Mouse (Mus musculus) urinary bladder, postnatal 14 days (tissue): ENCODE data around the gene Etv4.

ENCODE experiments used
- DNase-seq: peaks from one replicate; pipeline ENCODE4 v3.0.0; 2021; ENCODE audit warnings: low spot score

The Etv4 gene

DNA sequence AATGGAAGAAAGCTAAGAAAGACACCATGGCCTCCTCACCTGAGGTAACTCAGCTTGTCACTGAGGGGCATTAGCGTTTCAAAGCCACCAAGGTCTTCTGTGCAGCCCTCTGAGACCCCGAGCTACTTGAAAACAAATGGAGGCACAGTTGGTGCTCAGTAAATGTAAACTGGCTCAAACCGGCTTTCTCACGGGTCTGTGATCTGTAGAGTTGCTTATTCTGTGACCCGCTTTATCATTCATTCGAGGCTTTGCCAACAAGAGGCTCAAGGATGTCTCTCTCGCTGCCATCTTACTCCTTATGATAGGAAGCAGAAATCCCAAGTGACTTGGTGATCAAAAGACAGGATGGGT lies 658 bp upstream of the Etv4 start:
- no peak for DNase-seq

DNA sequence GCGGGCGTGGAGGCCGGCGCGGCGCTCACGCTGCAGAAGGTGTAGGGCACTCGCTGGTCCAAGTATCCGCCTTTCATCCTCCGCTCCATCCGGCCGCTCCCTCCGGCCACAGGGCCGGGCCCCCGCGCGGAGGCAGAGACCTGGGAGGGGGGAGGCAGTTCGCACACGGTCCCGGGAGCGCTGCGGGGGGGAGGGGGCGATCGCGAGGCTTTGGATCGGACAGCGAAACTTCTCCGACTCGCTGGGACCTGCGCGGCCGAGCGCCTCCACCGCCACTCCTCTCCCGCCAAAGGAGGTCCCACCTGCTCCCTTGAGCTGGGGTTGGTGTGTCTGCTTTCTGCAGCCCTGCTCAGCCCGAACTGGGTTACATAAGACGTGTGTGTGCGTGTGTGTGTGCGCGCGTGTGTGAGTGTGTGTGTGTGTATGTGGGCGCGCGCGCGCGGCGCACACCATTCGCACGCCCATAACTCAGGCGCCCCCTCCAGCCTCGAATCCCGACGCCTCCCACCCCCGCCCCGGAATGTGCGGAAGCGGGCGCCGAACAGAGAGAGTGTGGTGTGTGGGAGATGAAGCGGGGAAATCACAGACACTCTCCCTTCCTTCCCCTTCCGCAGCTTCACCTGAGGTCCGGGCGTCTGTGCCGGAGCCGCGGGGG lies 556 bp downstream of the Etv4 start:
- peak; percentile 12 for DNase-seq

DNA sequence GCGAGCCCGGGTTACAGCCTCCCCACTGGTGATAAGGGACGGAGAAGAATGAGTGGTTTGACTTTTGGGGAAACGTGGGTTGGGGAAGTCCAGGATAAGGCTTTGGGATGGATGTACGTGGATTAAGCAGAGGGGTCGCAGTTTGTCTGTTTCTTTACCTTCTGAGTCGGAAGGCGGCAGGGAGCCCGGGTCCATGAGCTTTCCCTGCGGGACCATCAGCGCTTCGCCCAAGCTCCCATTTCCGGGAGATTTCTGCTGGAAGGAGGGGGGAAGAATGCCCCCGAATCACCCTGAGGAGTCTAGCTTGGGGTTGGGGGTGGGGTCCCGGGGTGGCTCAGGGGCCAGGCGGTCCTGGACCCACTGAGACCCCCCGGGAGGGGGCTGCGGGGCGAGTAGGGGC lies 1.1 kb downstream of the Etv4 start:
- DNase-seq = no peak

DNA sequence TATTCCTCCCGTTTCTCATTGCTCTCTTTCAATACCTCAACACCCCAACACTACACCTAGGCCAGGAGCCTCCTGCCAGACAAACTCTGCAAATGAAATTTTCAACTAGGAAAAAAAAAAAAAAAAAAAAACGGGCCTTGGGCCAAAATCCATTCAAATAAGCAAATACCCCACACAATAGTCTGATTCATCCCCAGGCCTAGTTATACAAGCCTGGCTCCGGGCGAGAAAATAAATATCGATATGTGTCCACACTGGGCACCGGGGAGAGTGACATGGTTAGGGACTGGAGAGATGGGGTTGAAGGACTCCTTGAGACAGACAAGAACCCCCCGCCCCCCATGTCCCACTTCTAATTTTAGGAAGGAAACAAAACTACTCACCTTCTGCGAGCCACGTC lies 1.6 kb downstream of the Etv4 start:
- DNase-seq = no peak

DNA sequence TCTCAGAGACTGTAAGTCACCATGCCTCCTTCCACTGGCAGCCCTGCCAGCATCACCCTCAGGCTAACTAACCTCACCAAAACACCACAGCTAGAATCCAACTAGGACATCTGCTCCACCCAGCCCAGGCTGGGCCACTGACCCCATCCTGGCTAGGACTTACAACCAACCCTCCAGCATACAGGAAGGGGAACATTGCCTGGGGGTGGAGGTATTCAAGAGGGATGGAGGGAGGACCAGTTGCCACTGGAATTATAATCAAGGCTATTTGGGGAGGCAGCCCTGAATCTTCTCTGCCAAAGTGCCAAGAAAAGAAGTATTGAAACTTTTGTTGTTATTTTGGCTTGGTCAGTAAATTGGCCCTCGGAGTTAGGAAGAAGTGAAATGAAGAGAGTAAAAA lies 2.0 kb downstream of the Etv4 start:
- no peak for DNase-seq

DNA sequence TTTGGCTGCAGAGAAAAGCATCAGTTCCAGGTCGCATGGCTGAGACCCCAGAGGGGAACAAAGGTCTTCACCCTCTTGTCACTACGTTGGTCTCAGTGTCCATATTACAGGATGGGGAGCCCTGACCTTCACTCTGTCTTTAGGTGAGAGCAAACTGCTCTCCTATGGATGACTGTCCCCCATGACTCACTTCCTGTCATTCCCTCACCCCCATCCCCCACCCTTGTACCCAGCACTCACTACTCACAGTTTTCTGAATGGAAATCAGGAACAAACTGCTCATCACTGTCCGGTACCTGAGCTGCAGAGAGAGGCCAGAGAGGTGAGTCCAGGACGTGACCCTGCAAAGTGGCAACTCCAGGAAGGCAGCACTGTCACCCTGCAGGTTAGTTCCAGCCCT lies 8.3 kb downstream of the Etv4 start:
- no peak for DNase-seq

DNA sequence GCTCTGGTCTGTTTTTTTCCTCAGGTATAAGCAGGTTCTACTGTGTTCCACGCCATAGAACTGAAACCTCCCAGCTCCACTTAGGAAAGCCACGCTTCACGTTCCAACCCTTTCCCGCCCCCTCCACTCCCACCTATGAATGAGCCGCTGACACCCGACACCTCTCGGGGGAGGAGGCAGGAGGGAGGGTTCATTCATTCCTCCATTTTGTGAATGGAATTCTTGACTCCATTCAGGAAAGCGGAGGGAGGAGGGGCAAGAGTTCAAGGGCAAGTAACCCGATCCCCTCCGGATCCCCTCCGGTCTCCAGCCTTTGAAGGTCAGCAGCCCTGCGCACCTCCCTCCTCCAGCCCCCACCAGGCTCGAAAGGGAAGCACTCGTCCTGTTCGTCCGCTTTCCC lies 12.7 kb downstream of the Etv4 start:
- peak; percentile 55 for DNase-seq

DNA sequence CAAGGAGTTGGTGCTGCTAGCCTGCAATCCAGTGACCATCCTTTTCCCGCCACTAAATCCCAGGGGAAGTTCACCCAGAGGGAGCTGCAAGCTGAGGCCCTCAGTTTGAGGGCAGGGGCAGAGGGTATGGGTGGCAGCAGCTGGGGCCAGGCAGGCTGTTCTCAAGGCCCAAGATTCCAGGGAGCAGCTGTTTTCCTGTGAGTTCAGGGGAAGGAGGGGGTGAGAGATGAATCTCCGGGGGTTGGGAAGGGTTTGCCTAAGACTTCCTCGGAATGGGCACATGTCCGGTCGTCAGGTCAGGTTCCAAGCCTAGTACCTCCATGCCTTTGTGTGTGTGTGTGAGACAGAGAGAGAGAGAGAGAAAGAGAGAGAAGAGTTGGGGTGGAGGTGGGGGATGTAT lies 13.1 kb downstream of the Etv4 start:
- no peak for DNase-seq

DNA sequence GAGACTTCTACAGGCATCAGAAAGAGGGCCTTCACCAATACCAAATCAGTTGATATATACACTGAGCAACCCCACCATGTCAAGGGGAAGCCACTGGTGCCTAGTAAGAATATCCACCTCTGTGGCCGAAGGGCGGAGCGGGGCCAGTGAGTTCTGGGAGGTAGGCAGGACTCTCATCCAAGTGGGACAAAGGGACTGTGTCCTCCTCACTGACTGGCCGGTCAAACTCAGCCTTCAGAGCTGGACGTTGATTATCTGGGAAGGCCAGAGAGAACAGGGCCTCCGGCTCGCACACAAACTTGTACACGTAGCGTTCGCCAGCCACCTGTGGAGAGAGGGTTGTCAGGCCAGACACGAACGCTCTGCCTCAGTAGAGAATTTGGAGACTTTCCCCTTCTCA lies 14.9 kb downstream of the Etv4 start:
- DNase-seq = no peak

DNA sequence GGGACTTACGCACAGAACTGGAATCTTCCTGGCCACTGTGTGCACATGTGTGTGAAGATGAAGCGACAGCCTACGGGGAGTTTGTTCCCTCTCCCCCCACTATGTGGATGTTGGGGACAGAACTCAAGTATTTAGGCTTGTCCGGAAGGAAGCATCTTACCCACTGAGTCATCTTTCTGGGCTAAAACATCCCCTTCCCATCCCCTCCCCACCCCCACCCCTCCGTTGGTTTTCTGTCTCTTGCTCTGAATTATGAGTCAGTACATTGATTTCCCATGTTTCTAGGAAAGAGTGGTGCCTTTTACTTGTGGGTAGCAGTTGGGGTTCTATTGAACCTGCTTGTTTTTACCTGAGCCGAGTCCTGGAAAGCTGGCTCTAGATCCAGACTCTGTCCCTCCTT lies 16.4 kb downstream of the Etv4 start:
- no peak for DNase-seq

DNA sequence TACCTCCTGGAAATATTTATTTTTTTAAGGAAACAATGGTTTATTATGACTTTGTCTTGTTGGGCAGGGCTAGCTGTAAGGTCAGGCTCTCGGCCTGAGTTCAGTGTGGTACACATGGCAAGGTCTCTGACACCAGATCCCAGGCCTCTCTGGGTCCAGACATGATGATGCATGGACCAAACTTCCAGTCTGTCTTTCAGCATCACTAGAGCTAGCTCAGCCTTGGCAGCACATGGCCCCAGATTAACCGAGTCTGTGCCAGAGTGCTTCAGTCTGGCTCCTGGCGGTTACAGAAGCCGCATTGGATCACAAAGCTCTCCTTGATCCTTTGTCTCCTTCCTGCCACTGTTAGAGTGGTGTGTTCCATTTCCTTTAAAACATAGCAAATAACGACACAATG lies 17.8 kb downstream of the Etv4 start:
- DNase-seq = no peak

DNA sequence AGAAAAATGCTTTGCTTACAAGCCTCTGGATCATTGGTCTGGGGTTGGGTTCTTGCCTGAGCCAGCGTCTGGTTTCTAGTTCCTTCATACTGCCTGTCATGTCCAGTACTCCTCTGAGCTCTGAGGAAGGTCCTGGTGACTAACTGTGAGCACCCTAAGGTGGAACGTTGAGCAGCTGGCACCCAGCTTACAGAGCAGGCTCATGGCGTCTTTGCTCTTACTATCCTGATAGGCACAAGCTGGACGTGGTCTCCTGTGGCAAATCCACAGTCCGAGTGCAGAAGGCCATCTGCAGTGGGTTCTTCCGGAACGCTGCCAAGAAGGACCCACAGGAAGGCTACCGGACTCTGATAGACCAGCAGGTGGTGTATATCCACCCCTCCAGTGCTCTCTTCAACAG lies 20.6 kb downstream of the Etv4 start:
- DNase-seq = no peak

DNA sequence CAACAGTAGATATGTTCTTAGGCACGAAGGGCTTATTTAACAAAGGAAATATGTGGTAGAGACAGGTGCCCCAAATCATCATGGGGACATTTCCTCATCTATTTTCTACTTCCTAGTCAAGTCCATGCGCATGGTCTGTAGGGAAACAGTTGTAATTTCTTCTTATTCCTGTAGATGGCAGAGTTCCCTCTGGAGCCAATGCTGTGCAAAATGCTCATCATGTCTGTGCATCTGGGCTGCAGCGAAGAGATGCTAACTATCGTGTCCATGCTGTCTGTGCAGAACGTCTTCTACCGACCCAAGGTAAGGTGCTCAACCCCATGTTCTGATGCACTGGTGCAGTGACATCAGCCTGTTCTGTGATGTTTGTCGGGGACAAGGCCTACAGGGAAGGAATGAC lies 21.4 kb downstream of the Etv4 start:
- DNase-seq = no peak

DNA sequence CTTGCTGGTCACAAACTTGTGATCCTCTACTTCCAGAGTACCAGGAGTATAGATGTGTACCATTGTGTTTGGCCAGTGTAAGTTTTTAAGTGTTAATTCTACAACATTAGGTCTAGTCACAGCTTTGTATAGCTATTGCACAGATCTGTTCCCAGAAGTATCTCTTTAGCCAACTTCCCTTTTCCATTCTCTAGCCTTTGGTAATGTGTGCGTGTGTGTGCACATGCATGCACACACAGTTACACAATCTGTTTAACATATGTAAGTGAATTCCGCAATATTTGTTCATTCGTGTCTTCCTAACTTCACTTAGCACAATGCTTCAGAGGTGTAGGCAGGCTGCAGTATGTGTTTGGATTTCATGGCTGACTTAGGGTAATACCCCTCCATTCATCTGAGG lies 25.6 kb downstream of the Etv4 start:
- DNase-seq = no peak

DNA sequence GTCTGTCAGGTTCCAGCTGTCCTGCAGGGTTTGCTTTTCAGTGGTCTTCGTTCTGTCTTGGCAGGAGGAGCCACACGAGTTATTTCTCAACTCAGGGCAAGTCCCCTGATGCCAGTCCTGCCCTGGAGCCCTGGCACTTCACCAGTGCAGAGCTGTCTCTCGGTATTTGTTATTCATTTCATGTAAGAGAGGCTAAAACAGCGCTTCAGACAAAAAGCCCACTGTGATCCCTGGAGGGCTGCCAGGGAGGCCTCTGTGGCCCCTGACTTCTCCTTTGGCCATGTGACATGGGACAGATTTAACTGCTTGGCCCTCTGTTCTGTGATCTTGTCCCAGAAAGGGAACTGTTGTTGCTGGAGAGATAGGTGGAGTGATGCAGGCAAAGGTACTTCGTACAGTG lies 26.7 kb downstream of the Etv4 start:
- no peak for DNase-seq

DNA sequence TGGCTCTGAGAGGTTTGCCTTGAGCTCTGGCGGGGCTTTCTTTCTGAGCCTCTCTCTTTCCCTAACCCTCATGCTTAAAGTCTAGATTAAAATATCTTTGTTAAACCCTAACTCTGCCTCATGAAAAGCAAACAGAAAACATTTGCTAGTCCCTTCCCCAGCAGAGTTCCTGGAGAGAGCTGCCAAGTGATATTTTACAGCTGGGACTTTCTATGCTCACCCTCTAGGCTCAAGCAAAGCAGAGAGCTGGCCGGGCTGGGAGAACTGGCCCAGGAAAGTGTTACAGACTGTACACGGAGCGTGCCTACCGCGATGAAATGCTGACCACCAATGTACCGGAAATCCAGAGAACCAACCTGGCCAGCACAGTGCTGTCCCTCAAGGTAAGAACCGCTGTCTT lies 27.8 kb downstream of the Etv4 start:
- DNase-seq = peak; percentile 15

DNA sequence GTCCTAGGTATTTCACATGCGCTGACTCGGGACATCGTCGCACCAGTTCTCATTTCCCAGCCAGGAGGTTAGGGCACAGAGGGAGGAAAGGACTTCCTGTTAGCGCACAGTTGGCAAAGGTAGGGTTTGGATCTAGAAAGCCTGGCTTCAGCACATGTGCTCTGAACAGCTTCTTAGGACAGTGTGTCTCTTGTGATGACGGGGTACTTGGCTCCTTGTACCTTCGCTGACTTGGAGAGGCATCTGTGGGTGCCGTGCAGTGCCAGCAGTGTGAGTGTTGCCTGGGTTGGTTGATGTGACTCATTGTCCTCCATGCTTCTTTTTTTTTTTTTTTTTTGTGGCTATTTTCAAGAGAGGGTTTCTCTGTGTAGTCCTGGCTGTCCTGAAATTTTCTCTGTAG lies 28.6 kb downstream of the Etv4 start:
- DNase-seq = peak; percentile 14

DNA sequence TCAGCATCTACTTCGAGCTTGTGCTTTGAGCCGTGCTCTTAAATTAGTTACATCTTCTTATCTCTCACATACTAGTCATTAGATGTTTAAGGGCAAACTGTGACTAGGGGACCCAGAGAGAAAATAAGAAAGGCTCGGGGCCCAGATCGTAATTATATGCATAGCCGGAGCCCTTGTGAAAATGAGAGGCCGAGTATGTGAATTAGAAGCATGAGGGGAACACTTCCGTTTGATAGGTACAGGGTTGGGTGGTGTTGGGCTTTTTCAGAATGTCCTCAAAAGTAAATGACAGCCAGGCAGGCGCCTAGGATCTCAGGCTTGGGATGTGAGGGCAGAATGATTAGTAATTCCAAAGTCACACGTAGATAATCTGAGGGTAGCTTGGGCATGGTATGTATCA lies 51.6 kb downstream of the Etv4 start:
- no peak for DNase-seq

DNA sequence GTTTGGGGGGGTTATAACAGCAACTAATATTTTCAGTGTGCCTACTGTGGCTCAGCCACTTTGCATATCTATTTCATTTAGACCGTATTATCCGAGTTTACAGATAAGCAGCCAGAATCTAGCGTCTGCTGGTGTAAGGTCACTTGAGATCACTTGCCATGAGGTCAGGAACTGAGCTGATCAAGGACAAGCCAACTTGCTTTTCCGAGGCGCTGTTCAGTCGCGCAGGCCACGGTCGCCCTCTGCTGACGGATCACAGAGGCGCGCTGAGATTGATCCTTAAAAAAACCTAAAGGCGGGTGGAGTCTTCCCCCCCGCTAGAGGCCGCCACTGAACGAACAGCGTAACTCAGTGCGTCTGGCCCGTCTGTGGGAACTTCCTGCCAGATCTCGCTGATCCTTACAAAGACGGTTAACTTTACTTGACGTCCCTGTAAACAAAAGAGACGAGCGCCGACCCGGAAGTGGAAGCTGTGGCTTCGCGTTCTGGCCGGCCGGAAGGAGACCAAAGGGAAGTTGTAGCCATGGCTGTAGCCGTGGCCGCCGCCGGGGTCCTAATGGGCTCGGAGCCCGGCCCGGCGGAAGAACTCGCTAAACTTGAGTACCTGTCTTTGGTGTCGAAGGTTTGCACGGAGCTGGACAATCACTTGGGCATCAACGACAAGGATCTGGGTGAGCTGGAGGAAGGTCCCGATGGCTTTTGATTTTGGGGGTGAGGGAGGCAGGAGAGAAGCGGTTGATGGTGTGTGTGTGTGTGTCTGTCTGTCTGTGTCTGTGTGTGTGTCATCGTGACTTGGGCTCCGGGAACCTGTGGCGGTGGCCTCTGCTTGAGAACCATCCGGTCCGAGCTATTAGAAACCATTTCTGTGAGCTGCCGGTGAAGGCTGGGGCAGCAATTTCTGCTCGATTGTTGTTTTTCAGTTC lies 52.4 kb downstream of the Etv4 start, which contains the start of gene Dhx8:
Dhx8 (plus strand) TSS at position 402 of the 923 bp plus-strand sequence.
- DNase-seq = peak; percentile 97

DNA sequence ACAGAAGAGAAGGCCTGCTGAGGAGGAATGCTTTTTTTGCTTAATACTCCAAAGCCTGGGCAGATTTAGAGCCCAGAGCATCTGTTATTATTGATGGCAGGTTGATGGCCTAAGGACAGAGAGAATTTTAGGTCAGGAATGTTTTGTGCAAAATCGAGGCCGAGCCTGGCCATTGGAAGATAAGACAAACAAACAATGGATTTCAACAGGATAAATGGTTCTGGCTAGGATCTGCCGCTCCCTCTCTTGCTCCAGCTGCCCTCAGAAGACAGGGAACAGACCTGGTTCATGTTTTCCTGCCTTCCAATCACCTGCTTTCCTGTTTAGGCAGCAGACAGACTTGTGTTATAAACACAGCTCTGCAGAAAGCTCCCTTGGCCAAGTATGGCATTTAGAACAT lies 55.9 kb downstream of the Etv4 start:
- no peak for DNase-seq

DNA sequence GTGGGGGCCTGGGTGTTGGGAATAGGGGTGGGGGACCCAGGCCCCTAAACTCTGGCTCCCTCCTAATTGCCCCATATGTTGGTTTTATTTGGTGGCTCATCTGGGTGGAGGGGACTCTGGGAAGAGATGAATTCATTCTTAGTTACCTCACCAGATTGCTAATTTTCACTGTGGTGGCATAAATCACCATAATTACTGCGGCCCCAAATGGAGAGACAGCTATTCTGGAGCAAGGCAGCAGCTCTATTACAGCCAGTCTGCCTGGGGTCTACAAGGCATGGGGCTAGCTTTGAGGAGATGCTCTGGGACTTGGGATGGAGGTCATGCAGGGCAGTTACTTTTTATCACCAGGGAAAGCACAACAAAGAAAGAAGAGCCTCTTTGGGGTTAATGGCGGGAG lies 58.4 kb downstream of the Etv4 start:
- DNase-seq = no peak

DNA sequence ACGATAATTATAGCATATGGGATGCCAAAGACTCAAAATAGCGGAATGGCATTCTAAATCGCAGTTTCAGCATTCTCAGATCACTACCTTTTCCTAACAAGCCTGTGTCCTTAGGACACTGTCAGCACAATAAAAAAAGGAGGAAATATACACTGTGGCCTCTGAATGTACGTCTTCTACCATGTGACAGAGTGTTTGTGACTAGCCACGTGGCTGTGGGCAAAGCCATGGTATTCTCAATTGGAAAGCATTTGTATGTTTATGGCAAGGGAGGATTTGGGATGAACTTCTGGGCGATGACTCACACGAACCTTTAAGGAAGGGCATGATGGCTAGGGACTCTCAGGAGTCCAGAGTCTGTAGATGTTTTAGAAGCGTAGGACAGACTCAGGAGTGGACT lies 60.1 kb downstream of the Etv4 start:
- no peak for DNase-seq

DNA sequence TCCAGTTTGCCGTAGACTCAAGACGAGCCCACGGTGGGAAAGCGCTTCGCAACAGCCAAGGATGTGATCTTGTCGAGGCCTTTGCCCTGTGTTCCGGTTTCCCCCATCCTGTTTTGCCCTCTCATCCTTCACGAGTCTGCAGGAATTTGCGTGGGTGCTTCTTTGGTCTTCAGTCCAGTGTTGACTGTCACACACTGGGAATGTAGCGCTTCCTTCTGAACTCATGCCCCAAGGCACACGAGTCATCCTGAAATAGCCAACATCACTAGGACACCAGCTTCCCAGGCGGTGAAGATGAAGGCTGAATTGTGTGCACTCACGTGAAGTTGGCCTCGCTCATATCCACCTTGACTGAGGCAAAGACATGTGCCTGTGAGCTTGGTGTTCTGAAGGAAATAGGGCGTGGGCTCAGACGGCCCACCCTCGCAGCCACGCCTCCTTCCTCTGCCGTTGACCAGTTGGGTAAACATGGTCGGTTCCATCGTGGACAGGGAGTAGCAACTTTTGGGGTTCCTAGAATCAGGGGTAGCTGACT lies 65.1 kb downstream of the Etv4 start:
- DNase-seq = no peak
